Mouse (Mus musculus) olfactory bulb, adult 2 months (tissue): ENCODE data around the gene Macc1. TPM values are rescaled to one million over a fixed set of nuclear protein-coding genes. Genes with fewer than 3 reads are reported as not detected.

Experiments used
- H3K27ac ChIP-seq: fragments of 200-500 bp; 2 replicates; pipeline ENCODE4 v1.5.1; 2012; ENCODE audit warnings: low read depth, low read length; ENCODE audit not compliant: insufficient read depth
- H3K4me1 ChIP-seq: fragments of 200-500 bp; 2 replicates; pipeline ENCODE4 v1.6.1; 2012; ENCODE audit warnings: low read length; ENCODE audit not compliant: control insufficient read depth, insufficient read depth
- H3K4me3 ChIP-seq: fragments of 200-500 bp; 2 replicates; pipeline ENCODE4 v1.5.1; 2012; ENCODE audit warnings: mild to moderate bottlenecking, low read depth, low read length, moderate library complexity; ENCODE audit not compliant: insufficient read depth
- CTCF ChIP-seq: fragments of 200-500 bp; IDR thresholded peaks from 2 replicates; pipeline ENCODE4 v1.5.1; 2012; ENCODE audit warnings: low read depth, mild to moderate bottlenecking, low read length, moderate library complexity; ENCODE audit not compliant: insufficient read depth
- POLR2A ChIP-seq: fragments of 200-500 bp; IDR thresholded peaks from 2 replicates; pipeline ENCODE4 v1.6.1; 2012; ENCODE audit warnings: mild to moderate bottlenecking, low read depth, low read length, moderate library complexity; ENCODE audit not compliant: insufficient read depth
- WGBS: fragments of 180-500 bp; shearing (Covaris S2); methylation state at CpG from one replicate; pipeline ENCODE4 v1.1.7; 2018; 5-methylcytosine and 5-hydroxymethylcytosine counted together
- polyA plus RNA-seq: library from polyadenylated mRNA; stranded (reverse); fragments of >200 nt; gene quantifications from 2 replicates; pipeline ENCODE4 v1.2.4, GENCODE M21; 2012; ENCODE audit warnings: low replicate concordance; ENCODE audit not compliant: missing spikeins, insufficient read depth, insufficient read length

Gene Macc1
- polyA plus RNA-seq, 1 experiment = not detected

DNA sequence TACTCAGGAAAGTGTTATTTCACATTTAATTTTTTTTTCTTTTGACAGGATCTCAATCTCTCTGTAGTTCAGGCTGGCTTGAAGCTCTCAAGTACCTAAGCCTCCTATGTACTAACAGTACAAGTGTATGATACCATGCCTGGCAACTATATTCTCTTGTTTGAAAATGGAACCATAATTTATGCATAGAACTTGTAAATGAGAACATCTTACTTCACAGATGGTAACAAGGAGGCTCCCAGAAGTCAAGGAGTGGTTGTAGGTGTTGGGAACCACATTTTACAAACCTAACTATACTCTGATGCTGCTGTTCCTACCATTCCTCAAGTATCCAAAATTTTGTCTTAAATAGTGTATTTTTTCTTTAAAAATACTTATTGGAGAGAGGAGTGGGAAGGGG lies 96.5 kb downstream of the Macc1 start:
- H3K4me1 ChIP-seq = no peaks in the 10 kb centered on the region
- TF ChIP-seq POLR2A (no peak), CTCF (no peak)

DNA sequence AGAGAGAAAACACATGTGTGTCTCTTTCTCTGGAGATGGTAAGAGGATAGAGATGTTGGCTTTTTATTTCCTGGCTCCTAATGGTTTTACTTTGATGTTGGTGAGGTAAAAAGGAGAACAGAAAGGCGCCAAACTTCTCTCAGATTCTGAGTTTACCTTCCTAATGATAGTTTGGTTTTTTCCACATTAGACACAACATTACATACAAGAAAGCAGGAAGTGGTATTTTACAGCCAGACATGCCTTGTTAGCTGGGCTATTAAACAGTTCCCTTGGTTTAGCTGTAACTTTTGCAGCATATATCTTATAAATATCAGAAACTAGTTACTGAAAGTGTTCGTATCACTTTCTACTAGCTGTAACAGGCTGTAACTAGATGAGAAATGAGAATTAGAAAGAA lies 96.9 kb downstream of the Macc1 start:
- H3K4me1 ChIP-seq = no peaks in the 10 kb centered on the region
- no peak overlapping the region for H3K27ac ChIP-seq
- H3K4me3 ChIP-seq = no peak overlapping the region
- WGBS = 91% methylated on average over 2 of the region's 2 CpGs
- TF ChIP-seq CTCF (no peak), POLR2A (no peak)

More for the DNA sequence above, 96.5 kb downstream of the Macc1 start:
- Histone ChIP-seq H3K4me3 (no peak overlapping the region), H3K27ac (no peak overlapping the region)

DNA sequence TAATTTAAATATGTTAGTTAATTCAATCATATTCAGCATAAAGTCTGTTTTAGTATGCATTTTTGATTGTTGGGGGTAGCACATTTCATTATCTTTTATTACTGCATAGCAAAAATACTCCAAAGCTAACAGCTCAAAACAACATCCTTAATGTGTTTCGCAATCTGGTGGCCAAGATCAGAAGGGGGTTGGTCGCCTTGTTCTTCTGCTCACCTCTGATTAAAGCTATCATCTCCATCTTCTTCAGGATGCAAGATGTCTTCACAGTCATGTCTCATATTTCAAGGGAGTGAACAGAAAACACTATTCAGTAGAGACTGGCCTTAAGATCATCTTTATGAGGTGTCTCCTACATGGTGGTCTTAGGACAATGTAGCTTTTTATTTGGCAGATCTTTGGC lies 97.9 kb downstream of the Macc1 start:
- no peak overlapping the region for H3K27ac ChIP-seq
- 93% methylated on average over 2 of the region's 2 CpGs for WGBS
- H3K4me3 ChIP-seq = no peak overlapping the region
- H3K4me1 ChIP-seq = no peaks in the 10 kb centered on the region
- TF ChIP-seq POLR2A = no peak
- TF ChIP-seq CTCF = no peak

DNA sequence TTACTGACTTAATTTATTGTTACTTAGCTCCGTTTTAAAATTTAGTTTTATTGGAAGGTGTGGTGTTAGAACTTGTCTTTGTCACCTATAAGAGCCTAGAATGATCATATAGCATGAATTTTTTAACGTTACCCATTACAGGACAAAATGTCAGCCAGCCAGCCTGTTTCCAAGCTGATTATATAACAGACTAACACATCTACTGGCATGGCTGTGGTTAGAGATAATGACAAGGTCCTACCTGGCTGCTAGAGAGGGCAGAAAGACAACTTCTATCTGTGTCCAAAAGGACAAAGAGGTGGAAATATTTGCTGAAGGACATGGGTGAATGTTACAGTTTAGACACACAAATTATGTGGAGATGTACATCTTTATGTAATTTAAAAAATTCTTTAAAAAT lies 101.8 kb downstream of the Macc1 start:
- TF ChIP-seq CTCF (no peak), POLR2A (no peak)
- Histone ChIP-seq H3K4me1 (no peaks in the 10 kb centered on the region), H3K4me3 (no peak overlapping the region), H3K27ac (no peak overlapping the region)
- 95% methylated on average over 2 of the region's 2 CpGs for WGBS

DNA sequence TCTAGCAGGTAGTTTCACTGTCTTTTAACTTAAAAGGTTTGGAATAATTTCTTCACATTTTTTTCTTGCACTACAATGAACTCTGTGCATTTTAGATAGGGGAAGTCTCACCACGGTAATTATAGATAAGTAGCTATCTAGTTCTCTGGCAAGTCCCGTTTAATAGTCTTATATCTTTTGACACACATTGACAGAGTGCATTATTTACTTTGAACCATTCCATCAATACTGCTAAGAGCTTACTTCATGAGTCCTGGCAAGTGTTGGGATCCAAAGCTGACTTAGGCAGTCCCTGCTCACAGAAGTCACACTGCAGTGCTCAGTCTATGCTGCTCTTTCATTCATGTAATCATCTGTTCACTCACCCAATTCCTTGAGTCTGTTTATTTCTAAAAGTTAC lies 111.7 kb downstream of the Macc1 start:
- Histone ChIP-seq H3K27ac (no peak overlapping the region), H3K4me3 (no peak overlapping the region), H3K4me1 (no peaks in the 10 kb centered on the region)
- TF ChIP-seq CTCF (no peak), POLR2A (no peak)
- 74% methylated on average over 2 of the region's 2 CpGs for WGBS

DNA sequence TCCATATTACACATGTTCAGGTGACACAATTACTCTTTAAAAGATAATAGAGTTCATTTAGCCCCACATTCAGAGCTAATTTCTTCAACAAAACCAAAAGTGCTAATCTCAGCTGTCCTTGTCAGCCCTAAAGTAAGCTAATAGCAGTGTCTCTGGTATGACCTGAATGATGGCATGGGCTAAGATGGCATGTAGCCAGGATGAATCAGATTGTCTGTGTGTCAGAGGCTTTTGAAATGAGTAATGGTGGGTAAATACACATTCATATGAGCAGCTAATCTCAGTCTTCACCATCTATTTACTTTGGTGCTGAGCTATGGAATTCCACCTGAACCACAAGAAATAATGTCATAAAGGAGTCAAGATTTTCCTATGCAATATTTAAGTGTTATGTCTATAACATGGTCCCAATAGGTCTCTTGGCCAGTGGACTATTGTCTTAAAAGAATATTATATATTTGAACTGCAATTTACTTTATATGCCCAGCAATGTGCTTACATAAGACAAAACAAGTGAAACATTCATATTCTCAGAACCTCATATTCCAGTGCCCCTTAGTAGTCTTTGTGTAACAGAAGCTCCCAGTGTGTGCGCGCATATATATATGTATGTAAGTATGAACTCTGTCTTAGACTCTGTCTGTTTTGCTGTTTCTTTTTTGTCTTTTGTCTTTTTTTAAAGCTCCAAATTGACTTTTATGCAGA lies 112.3 kb downstream of the Macc1 start:
- H3K27ac ChIP-seq = no peak overlapping the region
- TF ChIP-seq CTCF (no peak), POLR2A (no peak)
- H3K4me3 ChIP-seq = no peak overlapping the region
- no peaks in the 10 kb centered on the region for H3K4me1 ChIP-seq
- 98% methylated on average over 2 of the region's 2 CpGs for WGBS

DNA sequence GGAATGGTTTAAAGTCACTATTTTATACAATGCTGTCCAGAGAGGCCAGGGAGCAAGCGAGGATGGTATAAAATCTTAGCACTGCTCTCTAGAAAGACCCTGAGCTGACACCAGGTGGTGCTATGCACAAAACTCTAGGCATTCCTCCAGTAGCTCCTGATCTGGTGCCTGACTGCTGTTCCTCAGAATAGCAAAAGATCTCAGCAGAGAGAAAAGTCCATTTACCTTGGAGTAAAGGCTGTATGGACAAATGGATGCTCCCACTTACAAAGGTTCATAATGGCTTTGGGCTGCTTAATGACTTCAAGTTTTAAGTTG lies 112.8 kb downstream of the Macc1 start:
- Histone ChIP-seq H3K4me1 (no peaks in the 10 kb centered on the region), H3K4me3 (no peak overlapping the region), H3K27ac (no peak overlapping the region)
- WGBS = 74% methylated on average over 1 of the region's 1 CpGs
- TF ChIP-seq POLR2A (no peak), CTCF (no peak)

DNA sequence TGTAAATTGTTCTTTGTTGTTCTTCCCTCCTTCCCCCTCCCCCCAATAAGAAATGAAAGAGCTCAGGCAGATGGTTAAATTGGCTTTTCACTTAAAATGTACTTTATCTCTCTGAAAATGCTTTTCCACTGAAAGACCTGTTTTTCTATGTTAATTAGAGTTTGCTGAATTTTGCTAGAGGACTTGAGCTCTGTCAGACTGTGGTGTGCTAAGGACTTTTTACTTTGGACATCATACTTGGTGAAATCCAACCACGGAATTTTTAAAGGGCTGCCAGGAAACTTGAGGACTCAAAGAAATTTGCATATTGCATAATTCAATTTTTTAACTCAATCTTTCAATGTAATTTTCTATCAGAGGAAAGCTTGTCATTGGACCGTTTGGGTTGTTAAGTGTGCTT lies 126.7 kb downstream of the Macc1 start:
- no peaks in the 10 kb centered on the region for H3K4me1 ChIP-seq
- no peak for TF ChIP-seq CTCF
- no peak for TF ChIP-seq POLR2A
- WGBS = 58% methylated on average over 2 of the region's 2 CpGs
- H3K4me3 ChIP-seq = no peak overlapping the region
- no peak overlapping the region for H3K27ac ChIP-seq

DNA sequence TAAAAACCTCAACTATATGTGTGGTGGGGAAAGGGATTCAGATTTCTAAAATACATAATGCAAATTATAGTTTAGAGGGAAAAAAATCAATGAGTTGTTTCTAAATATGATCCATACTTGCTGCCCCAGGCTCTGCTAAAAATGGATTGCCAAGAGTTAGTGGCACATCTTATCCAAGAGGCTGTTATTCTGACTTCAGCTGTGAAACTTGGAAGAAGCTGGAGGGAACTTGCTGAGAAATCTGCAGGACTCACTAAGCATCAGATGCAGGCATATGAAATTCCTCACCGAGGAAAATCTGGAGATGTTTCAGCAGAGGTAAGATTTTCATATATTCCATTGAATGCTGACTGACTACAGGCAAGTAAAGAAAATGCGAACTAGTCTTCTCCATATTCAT lies 136.0 kb downstream of the Macc1 start:
- WGBS = 87% methylated on average over 2 of the region's 2 CpGs
- TF ChIP-seq POLR2A (no peak), CTCF (no peak)
- no peaks in the 10 kb centered on the region for H3K4me1 ChIP-seq
- no peak overlapping the region for H3K27ac ChIP-seq
- no peak overlapping the region for H3K4me3 ChIP-seq

DNA sequence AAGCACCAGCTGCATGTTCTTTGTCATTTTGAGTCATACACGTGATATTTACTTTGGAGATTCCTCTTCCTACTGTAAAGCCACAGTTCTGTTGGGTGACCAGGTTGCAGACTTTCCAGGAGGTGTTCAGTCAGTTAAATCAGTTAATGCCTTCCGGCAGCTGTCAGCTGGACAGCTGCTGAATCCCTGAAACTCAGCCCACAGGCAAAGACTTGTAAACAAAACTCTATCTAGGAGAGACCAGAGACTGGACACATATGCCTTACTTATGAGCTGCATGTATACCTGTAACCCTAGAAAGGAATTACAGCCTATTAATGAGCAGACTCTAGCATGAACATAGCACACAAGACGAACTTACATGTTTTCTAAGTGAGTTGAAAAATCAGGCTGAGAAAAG lies 137.2 kb downstream of the Macc1 start:
- H3K4me1 ChIP-seq = no peaks in the 10 kb centered on the region
- 87% methylated on average over 3 of the region's 3 CpGs for WGBS
- TF ChIP-seq POLR2A = no peak
- no peak for TF ChIP-seq CTCF

More for the DNA sequence above, 137.2 kb downstream of the Macc1 start:
- H3K27ac ChIP-seq = no peak overlapping the region
- no peak overlapping the region for H3K4me3 ChIP-seq
